Mouse (Mus musculus) heart, embryonic 11.5 days (tissue): ENCODE data around the gene Tespa1. TPM values are rescaled to one million over a fixed set of nuclear protein-coding genes. Genes with fewer than 3 reads are reported as not detected.
"Not testable (repeated sequence)": the region's sequence is repeated elsewhere in the genome, so short reads cannot be mapped to it uniquely, and the experiment has no call there.

Experiments
- ATAC-seq: fragments of 200-750 bp; cut with Nextera tagmentation; replicated peaks from 2 replicates; pipeline ENCODE4 v1.8.0; 2017; ENCODE audit warnings: moderate library complexity; ENCODE audit not compliant: insufficient number of reproducible peaks, low FRiP score, low TSS enrichment
- H3K27ac ChIP-seq: fragments of 300-500 bp; sonication (generic); 2 replicates; pipeline ENCODE4 v1.5.1; 2014; ENCODE audit warnings: mild to moderate bottlenecking, low read depth, low read length
- H3K27me3 ChIP-seq: fragments of 300-500 bp; sonication (generic); 2 replicates; pipeline ENCODE4 v1.6.1; 2014; ENCODE audit warnings: mild to moderate bottlenecking, low read length, mixed read lengths; ENCODE audit not compliant: control insufficient read depth, insufficient read depth
- H3K36me3 ChIP-seq: fragments of 300-500 bp; sonication (generic); 2 replicates; pipeline ENCODE4 v1.6.1; 2014; ENCODE audit warnings: mild to moderate bottlenecking, low read length, moderate library complexity, mixed read lengths; ENCODE audit not compliant: control insufficient read depth, insufficient read depth
- H3K4me1 ChIP-seq: fragments of 300-500 bp; sonication (generic); 2 replicates; pipeline ENCODE4 v1.6.1; 2014; ENCODE audit warnings: low read length; ENCODE audit not compliant: control insufficient read depth, insufficient read depth
- H3K4me2 ChIP-seq: fragments of 300-500 bp; sonication (generic); 2 replicates; pipeline ENCODE4 v1.6.1; 2014; ENCODE audit warnings: mild to moderate bottlenecking, moderate library complexity
- H3K4me3 ChIP-seq: fragments of 300-500 bp; sonication (generic); 2 replicates; pipeline ENCODE4 v1.5.1; 2014; ENCODE audit warnings: low read depth, low read length
- H3K9ac ChIP-seq: fragments of 300-500 bp; sonication (generic); 2 replicates; pipeline ENCODE4 v1.6.1; 2014; ENCODE audit warnings: mild to moderate bottlenecking, low read depth, low read length, moderate library complexity
- H3K9me3 ChIP-seq: fragments of 300-500 bp; sonication (generic); replicated peaks from 2 replicates; pipeline ENCODE4 v1.6.1; 2016; ENCODE audit warnings: low read length; ENCODE audit not compliant: control insufficient read depth
- WGBS: fragments of 180-500 bp; shearing (Covaris S2); extraction: QIAGEN DNeasy Blood & Tissue Kit; methylation state at CpG from one replicate; pipeline ENCODE4 v1.1.7; 2014; ENCODE audit not compliant: insufficient replicate concordance; 5-methylcytosine and 5-hydroxymethylcytosine counted together
- polyA plus RNA-seq: library from polyadenylated mRNA; unstranded; fragments of >200 nt; fragmentation: Nextera tagmentation; extraction: Ambion mirVana; gene quantifications from 2 replicates; pipeline ENCODE4 v1.2.1, GENCODE M21; 2014

Gene Tespa1
- polyA plus RNA-seq, 1 experiment from 2014 or later: 0.46 TPM

DNA sequence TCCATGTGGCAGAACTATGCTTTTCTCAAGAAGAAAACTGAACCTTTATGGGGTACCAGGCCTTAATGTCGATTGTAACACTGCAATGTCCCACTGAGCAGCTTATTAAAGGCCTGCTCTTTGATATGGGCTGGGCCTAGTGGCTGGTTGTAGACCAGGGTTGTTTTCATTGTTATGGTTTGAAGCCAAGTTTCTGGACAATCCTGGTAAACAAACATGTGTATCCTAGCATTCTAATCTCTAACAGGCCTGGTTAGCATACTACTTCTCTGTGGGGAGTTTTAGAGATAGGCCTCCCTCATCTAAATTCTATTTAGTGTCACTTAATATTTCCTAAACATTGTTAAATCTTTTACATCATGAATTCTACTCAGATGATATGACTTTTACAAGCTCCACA, 49.0 kb downstream of the Tespa1 start:
- H3K9ac ChIP-seq: no peak overlapping the region
- H3K27ac ChIP-seq: no peak overlapping the region
- no peaks in the 10 kb centered on the region for H3K36me3 ChIP-seq
- H3K27me3 ChIP-seq: no peaks in the 10 kb centered on the region
- ATAC-seq: no peak
- no peaks in the 10 kb centered on the region for H3K9me3 ChIP-seq
- no peak overlapping the region for H3K4me3 ChIP-seq
- no peak overlapping the region for H3K4me2 ChIP-seq
- 62% methylated on average over 1 of the region's 1 CpGs for WGBS
- no peaks in the 10 kb centered on the region for H3K4me1 ChIP-seq

- Histone ChIP-seq H3K9me3 (no peaks in the 10 kb centered on the region), H3K27ac (no peak overlapping the region), H3K27me3 (no peaks in the 10 kb centered on the region), H3K9ac (no peak overlapping the region), H3K4me1 (no peaks in the 10 kb centered on the region), H3K4me2 (no peak overlapping the region), H3K4me3 (no peak overlapping the region), H3K36me3 (no peaks in the 10 kb centered on the region)
- 74% methylated on average over 2 of the region's 2 CpGs for WGBS
- no peak for ATAC-seq
Measured at GRCm38 (mm10) chr10:130372491-130373173, 50.0 kb downstream of the Tespa1 start.

GRCm38 (mm10) chr10:130375145-130375544, 52.5 kb downstream of the Tespa1 start:
- H3K4me2 ChIP-seq: no peak overlapping the region
- no peaks in the 10 kb centered on the region for H3K27me3 ChIP-seq
- H3K36me3 ChIP-seq: no peaks in the 10 kb centered on the region
- H3K4me3 ChIP-seq: no peak overlapping the region
- no peak for ATAC-seq
- H3K4me1 ChIP-seq: no peaks in the 10 kb centered on the region
- no peak overlapping the region for H3K27ac ChIP-seq
- no peak overlapping the region for H3K9ac ChIP-seq
- no peaks in the 10 kb centered on the region for H3K9me3 ChIP-seq
- WGBS: 80% methylated on average over 2 of the region's 2 CpGs

GRCm38 (mm10) chr10:130394232-130394631, 71.6 kb downstream of the Tespa1 start, which contains the start of gene Vmn2r84:
TSS of gene Vmn2r84 (minus strand) at chr10:130394332.
- Histone ChIP-seq H3K4me2 (no peak within 1 kb of the TSS), H3K27me3 (no peaks in the 10 kb centered on the region), H3K4me1 (no peaks in the 10 kb centered on the region), H3K4me3 (no peak within 1 kb of the TSS), H3K9me3 (no peaks in the 10 kb centered on the region), H3K36me3 (no peaks in the 10 kb centered on the region), H3K27ac (no peak within 1 kb of the TSS), H3K9ac (no peak within 1 kb of the TSS)
- ATAC-seq: no peak

DNA sequence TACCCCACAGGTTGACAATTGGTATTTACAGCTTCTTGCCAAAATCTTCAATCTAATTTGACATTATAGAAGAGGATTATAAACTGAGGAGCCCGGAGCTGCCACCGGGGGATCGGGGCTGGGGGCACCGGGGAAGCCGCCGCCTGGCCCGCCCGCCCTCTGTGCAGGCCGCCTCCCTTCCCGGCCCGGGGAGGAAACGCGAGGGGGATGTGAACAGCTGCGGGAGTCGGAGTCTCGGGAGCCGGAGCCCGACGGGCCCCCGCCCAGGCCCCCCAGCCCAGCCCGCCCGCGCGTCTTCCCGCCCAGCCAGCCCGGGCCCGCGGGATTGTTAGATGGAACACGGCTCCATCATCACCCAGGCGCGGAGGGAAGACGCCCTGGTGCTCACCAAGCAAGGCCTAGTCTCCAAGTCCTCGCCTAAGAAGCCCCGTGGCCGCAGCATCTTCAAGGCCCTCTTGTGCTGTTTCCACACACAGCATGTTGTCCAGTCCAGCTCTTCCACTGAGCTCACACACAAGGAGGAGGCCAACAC, 89.6 kb downstream of the Tespa1 start:
- H3K4me1 ChIP-seq, H3K4me2 ChIP-seq, H3K36me3 ChIP-seq, H3K9ac ChIP-seq, H3K27ac ChIP-seq, H3K27me3 ChIP-seq, H3K4me3 ChIP-seq, H3K9me3 ChIP-seq: not testable (repeated sequence)
- 0 out of 2 replicates have a peak, but pooled peaks have one; percentile 19 for ATAC-seq
- WGBS: 38% methylated on average over 20 of the region's 35 CpGs

Other genes with a start within 250 kb of the Tespa1 start
- gene Olfr823, start 207.5 kb upstream of the Tespa1 start, polyA plus RNA-seq: not detected in 2 replicates
- not detected in 2 replicates for gene Olfr824, start 192.9 kb upstream of the Tespa1 start, polyA plus RNA-seq
- not detected in 2 replicates for gene Olfr825, start 156.1 kb upstream of the Tespa1 start, polyA plus RNA-seq
- not detected in 2 replicates for gene Olfr826, start 138.7 kb upstream of the Tespa1 start, polyA plus RNA-seq
- gene Olfr827, start 108.5 kb upstream of the Tespa1 start, polyA plus RNA-seq: not detected in 2 replicates
- not detected in 2 replicates for gene Neurod4, start 42.6 kb upstream of the Tespa1 start, polyA plus RNA-seq
- 0.01 TPM in 1 of 2 replicates, not detected in the other for gene Vmn2r84, start 71.5 kb downstream of the Tespa1 start, polyA plus RNA-seq
- gene Vmn2r85, start 106.8 kb downstream of the Tespa1 start, polyA plus RNA-seq: not detected in 2 replicates
- not detected in 2 replicates for gene Vmn2r86, start 133.2 kb downstream of the Tespa1 start, polyA plus RNA-seq
- not detected in 2 replicates for gene Vmn2r87, start 174.5 kb downstream of the Tespa1 start, polyA plus RNA-seq